Mouse (Mus musculus): ENCODE data around the gene Cdc42se1. TPM values are rescaled to one million over a fixed set of nuclear protein-coding genes. Genes with fewer than 3 reads are reported as not detected.
A peak's percentile ranks its signal among the peaks of the same experiment; 100 is the strongest.

The Cdc42se1 gene
- polyA plus RNA-seq, 1 experiment from 2014 or later: 105 TPM

DNA sequence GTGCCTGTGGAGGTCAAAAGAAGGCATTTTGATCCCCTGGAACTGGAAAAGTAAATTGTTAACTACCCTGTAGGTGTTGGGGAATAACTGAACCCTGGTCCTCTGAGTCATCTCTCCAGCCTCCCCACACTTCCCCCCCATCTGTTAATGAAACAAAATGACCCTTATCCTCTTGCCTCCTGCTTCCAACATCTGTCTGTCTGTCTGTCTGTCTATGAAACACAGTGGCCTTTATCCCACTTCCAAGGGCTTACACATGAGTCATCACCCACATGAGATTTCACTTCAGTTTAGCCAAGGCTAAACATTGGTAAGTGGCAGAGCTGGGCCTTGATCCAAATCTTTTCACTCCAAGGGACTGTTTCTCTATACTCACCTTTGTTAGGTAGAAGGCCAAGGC is 39.3 kb downstream of the Cdc42se1 start:
- Histone ChIP-seq H3K27me3 (no peaks in the 10 kb centered on the region), H3K4me3 (replicated peaks) (no peak overlapping the region), H3K9ac (no peak overlapping the region), H3K27ac (no peak overlapping the region), H3K36me3 (replicated peaks) (peaks cover 39% of the 10 kb centered on the region), H3K4me1 (no peaks in the 10 kb centered on the region), H3K9me3 (no peaks in the 10 kb centered on the region), H3K4me2 (no peak overlapping the region)
- ATAC-seq (ENCODE audit: low FRiP score): no peak

DNA sequence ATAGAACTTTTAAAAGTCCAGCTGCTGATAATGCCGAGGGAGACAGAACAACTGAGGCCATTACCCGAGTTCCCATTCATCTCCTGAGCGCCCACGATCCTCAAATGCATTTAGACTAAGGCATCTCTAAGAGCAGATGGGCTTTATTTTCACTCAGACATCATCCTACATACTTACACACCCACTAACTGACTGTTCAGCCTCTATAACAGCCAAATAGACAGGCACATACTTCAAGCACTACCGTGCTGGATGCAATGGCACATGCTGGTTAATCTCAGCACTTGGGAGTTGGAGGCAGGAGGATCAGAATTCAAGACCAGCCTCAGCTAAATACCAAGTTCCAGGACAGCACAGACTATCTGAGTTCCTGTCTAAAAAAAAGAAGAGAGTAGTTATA is 41.3 kb downstream of the Cdc42se1 start:
- Histone ChIP-seq H3K9me3 (no peaks in the 10 kb centered on the region), H3K4me3 (replicated peaks) (no peak overlapping the region), H3K9ac (no peak overlapping the region), H3K27ac (no peak overlapping the region), H3K4me1 (no peaks in the 10 kb centered on the region), H3K4me2 (no peak overlapping the region), H3K27me3 (no peaks in the 10 kb centered on the region), H3K36me3 (replicated peaks) (peaks cover 25% of the 10 kb centered on the region)
- 87% methylated on average over 5 of the region's 5 CpGs for WGBS
- ATAC-seq (ENCODE audit: low FRiP score): no peak

DNA sequence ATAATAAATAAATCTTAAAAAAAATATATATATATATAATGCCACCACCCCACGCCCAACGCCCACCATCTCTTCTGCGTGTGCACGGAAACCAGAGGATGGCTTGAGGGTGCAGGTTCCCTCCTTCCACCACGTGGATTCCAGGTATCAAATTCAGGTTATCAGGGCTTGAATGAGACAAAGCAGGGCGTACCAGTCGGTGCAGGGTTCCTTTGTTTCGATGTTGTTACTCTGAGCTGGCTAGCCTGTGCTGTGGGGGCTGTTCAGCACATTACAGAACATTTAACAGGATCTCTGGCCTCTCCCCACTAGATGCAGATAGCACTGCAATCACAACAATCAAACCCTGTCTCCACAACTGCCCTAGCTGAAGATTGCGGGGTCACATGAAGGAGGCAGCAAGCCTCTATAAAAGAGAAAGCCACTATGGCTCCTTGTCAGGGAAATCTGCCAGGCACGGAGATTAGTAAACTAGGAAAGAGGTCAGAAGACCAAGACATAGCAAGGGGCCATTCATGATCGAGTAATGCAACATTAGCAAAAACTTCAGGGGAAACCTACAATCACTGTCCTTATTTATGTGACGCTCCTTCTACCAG is 42.3 kb downstream of the Cdc42se1 start:
- 84% methylated on average over 12 of the region's 12 CpGs for WGBS
- H3K27me3 ChIP-seq: no peaks in the 10 kb centered on the region
- ATAC-seq (ENCODE audit: low FRiP score): no peak
- no peak overlapping the region for H3K4me3 ChIP-seq (replicated peaks)
- no peaks in the 10 kb centered on the region for H3K4me1 ChIP-seq
- no peak overlapping the region for H3K27ac ChIP-seq
- H3K9me3 ChIP-seq: no peaks in the 10 kb centered on the region
- H3K4me2 ChIP-seq: no peak overlapping the region
- no peak overlapping the region for H3K9ac ChIP-seq
- H3K36me3 ChIP-seq (replicated peaks): peaks cover 19% of the 10 kb centered on the region

DNA sequence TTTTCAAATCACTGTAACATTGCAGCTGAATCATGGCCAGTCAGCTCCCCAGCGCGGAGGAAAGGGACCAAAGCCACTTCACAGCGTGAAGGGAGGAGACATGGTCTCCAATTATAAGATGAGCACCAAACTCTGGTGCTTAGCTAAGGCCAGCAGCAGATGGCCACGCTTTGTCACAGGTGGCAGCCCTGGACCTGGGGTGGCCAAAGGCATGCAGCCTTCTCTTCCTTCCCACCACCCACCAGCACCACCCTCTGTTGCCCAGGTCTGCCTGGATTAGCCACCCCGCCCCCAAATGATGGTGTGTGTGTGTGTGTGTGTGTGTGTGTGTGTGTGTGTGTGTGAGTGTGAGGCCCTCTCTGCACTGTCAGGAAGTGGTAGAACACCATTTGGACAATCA is 44.9 kb downstream of the Cdc42se1 start:
- ATAC-seq (ENCODE audit: low FRiP score): no peak
- no peak overlapping the region for H3K27ac ChIP-seq

DNA sequence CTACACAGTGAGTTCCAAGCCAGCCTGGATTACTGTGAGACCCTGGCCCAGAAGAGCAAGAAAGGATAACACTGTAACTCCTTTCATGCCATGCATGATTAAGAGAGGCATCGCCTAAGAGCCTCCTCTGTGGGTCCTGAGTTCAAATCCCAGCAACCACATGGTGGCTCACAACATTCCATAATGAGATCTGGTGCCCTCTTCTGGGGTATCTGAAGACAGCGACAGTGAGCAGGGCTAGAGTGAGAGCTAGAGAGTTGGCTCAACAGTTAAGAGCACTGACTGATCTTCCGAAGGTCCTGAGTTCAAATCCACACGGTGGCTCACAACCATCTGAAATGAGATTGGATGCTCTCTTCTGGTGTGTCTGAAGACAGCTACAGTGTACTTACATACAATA is 45.9 kb downstream of the Cdc42se1 start:
- Histone ChIP-seq H3K27ac (no peak overlapping the region), H3K4me1 (no peaks in the 10 kb centered on the region), H3K9ac (no peak overlapping the region), H3K9me3 (no peaks in the 10 kb centered on the region), H3K4me3 (replicated peaks) (no peak overlapping the region), H3K4me2 (no peak overlapping the region), H3K36me3 (replicated peaks) (peaks cover 4% of the 10 kb centered on the region; the same call in 1 of the 2 replicates), H3K27me3 (no peaks in the 10 kb centered on the region)
- 91% methylated on average over 4 of the region's 4 CpGs for WGBS
- no peak for ATAC-seq (ENCODE audit: low FRiP score)

More for the DNA sequence above, 44.9 kb downstream of the Cdc42se1 start:
- no peak overlapping the region for H3K9ac ChIP-seq
- H3K4me1 ChIP-seq: no peaks in the 10 kb centered on the region
- H3K4me2 ChIP-seq: no peak overlapping the region
- no peaks in the 10 kb centered on the region for H3K27me3 ChIP-seq
- peaks cover 4% of the 10 kb centered on the region; the same call in 1 of the 2 replicates for H3K36me3 ChIP-seq (replicated peaks)
- H3K9me3 ChIP-seq: no peaks in the 10 kb centered on the region
- H3K4me3 ChIP-seq (replicated peaks): no peak overlapping the region
- 96% methylated on average over 5 of the region's 5 CpGs for WGBS

DNA sequence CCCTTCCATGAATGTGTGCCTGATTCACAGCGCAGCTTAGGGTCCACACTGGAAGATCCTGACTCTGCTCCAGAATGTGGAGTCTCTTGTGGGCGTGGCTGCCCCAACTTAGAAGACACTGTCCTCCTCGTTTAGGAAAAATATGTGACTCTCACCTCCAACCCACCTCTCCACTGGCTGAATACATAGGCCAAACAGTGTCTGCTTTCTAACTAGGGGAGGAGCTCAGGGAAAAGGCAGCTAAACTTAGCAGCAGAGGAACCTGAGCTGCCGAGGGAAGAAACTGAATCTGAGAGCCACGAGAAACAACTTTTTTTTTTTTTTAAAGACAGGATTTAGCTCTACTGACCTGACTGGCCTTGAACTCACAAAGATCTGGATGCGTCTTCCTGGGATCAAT is 46.6 kb downstream of the Cdc42se1 start:
- 82% methylated on average over 6 of the region's 6 CpGs for WGBS
- Histone ChIP-seq H3K36me3 (replicated peaks) (peaks cover 4% of the 10 kb centered on the region; the same call in 1 of the 2 replicates), H3K4me3 (replicated peaks) (no peak overlapping the region), H3K9ac (no peak overlapping the region), H3K4me2 (no peak overlapping the region), H3K4me1 (no peaks in the 10 kb centered on the region), H3K27ac (no peak overlapping the region), H3K9me3 (no peaks in the 10 kb centered on the region), H3K27me3 (no peaks in the 10 kb centered on the region)
- no peak for ATAC-seq (ENCODE audit: low FRiP score)

DNA sequence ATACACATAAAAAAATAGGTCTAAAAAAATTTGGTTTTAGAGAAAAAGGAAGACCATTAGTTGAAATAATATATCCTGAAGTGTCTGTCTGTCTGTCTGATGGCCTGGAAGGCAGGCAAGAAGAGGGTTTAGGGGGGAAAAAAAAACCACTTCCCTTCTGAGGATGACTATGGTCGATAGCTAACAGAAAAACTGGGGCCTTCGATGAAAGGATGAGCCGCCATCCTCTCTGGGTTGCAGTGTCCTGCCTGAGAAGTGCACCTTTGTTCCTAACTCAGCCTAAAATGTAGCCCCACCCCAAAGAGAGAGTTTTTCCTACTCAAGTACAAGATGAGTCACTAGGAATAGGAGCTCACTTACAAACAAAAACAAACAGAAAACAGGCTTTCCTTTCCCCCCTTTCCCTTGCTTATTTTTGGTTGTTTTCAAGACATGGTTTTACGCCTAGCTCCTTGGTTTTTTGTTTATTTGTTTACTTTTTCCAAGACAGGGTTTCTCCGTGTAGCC is 47.9 kb downstream of the Cdc42se1 start:
- ATAC-seq (ENCODE audit: low FRiP score): no peak
- Histone ChIP-seq H3K9me3 (no peaks in the 10 kb centered on the region), H3K9ac (no peak overlapping the region), H3K4me1 (peaks cover 4% of the 10 kb centered on the region), H3K36me3 (replicated peaks) (peaks cover 4% of the 10 kb centered on the region; the same call in 1 of the 2 replicates), H3K27me3 (no peaks in the 10 kb centered on the region), H3K27ac (no peak overlapping the region), H3K4me3 (replicated peaks) (no peak overlapping the region), H3K4me2 (no peak overlapping the region)
- 80% methylated on average over 5 of the region's 5 CpGs for WGBS

DNA sequence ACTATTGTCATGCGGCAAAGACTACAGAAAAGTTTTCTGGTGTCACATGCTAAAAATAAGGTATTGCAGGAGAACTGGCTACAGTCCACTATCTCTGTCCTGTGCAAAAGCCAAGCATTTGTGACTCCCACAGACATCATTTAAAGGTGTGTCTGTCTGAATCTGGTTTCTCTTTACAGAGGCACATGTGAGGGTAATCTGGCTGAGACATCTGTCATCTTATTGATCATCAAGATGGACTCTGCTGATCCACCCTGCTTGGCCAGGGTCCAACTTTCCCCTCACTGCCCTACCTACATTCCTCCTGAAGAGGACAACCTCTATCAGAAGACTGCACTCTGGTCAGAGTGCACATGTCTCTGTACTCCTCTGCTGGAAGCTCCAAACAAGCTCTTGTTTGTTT is 48.6 kb downstream of the Cdc42se1 start:
- WGBS: 93% methylated on average over 1 of the region's 1 CpGs
- H3K36me3 ChIP-seq (replicated peaks): peaks cover 4% of the 10 kb centered on the region; the same call in 1 of the 2 replicates
- ATAC-seq (ENCODE audit: low FRiP score): no peak

DNA sequence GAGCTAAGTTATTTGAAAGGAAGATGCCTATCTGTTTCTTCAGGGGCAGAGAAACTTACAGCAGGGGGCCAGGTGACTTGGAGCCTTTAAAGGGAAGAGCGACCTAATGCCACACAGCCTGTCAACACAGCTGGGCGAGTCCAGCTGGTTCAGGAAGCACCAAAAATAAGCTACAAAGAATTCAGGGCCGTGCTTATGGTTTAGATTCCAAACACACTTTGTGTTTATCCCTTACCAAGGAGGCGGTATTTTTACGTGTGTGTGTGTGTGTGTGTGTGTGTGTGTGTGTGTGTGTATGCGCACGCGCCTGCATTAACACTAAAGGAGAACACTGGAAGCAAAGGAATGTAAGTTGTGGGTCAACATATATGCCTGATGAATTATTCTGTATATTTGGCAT is 52.2 kb downstream of the Cdc42se1 start:
- H3K27me3 ChIP-seq: no peaks in the 10 kb centered on the region
- H3K4me1 ChIP-seq: peaks cover 19% of the 10 kb centered on the region
- peak overlapping the region; percentile 4 for H3K27ac ChIP-seq

More for the DNA sequence above, 48.6 kb downstream of the Cdc42se1 start:
- Histone ChIP-seq H3K4me1 (peaks cover 5% of the 10 kb centered on the region), H3K4me3 (replicated peaks) (no peak overlapping the region), H3K4me2 (no peak overlapping the region), H3K9me3 (no peaks in the 10 kb centered on the region), H3K27me3 (no peaks in the 10 kb centered on the region), H3K27ac (no peak overlapping the region), H3K9ac (no peak overlapping the region)

DNA sequence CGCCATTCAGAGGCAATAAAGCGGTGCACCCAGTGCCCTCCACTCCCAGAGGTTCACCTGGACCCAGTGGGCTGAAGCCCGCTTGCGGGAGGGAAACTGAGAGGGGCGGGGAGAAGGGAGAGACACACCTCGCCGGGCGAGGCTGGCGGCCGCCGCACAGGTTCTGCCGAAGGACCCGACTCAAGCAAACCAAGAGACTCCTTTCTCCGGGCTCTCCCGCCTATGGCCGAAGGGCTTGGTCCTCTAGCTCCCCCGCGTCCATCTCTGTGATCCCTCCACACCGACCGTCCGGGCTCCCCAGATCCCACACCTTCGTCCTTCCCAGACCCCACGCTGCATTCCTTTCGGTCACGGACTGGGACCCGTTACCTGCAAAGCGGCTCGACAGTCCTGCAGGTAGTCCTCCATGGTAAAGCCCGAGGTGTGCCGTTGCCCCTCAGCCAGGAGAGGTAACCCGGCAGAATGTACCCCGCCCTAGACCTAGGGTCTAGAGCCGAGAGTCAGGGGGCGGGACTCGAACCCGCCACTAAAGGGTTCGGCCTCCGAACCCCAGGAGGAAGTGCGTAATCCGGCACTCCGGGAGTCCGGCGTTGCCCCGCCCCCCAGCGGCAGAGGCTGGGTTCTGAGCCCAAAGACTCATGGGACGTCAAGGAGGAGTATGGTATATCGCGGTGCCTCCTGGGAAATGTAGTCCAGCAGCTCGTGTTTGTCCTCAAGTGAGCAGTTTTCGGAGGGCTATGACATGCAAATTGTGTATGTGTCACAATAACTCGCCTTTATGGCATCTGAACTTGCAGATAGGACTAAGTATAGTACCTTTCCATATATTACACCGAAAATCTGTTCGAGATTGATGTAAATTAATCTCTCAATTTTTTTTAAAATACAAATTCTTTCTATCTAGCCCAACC is 52.9 kb downstream of the Cdc42se1 start, which contains the start of the genes Mindy1 and Prune1:
Mindy1 (plus strand) TSS at position 130 of the 911 bp plus-strand sequence.
Prune1 (minus strand) TSS at position 861 of the 911 bp plus-strand sequence.
- ATAC-seq (ENCODE audit: low FRiP score): peak; percentile 94
- peak within 1 kb of the TSS; percentile 76 for H3K9ac ChIP-seq

More for the DNA sequence above, 52.2 kb downstream of the Cdc42se1 start:
- ATAC-seq (ENCODE audit: low FRiP score): no peak
- WGBS: 35% methylated on average over 8 of the region's 8 CpGs
- H3K4me3 ChIP-seq (replicated peaks): peak overlapping the region; percentile 70
- peak overlapping the region; percentile 74 for H3K4me2 ChIP-seq
- peak overlapping the region; percentile 75; the same call in 1 of the 2 replicates for H3K9ac ChIP-seq
- H3K9me3 ChIP-seq: no peaks in the 10 kb centered on the region
- no peaks in the 10 kb centered on the region; the same call in 1 of the 2 replicates for H3K36me3 ChIP-seq (replicated peaks)

DNA sequence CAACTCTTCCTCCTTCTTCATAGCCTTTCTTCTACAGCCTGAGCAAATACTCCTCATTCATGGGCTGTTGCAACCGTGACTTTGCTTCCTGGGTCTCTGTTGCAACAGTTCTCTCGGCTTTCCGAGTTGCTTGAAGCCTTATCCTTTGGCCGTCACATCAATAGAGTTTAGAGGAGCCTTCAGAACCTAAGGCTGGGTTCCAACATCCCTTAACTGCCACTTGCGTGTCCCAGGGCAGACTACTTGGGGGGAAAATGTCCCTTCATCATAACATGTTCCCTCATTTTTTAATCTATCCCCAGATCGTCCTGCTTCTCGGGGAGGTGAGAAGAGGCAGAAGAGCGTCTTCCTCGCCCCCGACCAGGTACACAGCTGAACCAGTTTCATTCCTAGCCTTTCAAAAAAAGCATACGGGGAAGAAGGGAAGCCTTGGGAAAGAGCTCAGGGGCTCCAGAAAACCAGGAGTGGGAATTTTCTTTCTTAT is 53.9 kb downstream of the Cdc42se1 start:
- no peaks in the 10 kb centered on the region for H3K27me3 ChIP-seq
- H3K36me3 ChIP-seq (replicated peaks): peaks cover 2% of the 10 kb centered on the region
- H3K4me1 ChIP-seq: peaks cover 19% of the 10 kb centered on the region
- peak overlapping the region; percentile 95 for H3K27ac ChIP-seq
- 1% methylated on average over 11 of the region's 11 CpGs for WGBS
- peak overlapping the region; percentile 70 for H3K4me3 ChIP-seq (replicated peaks)
- peak overlapping the region; percentile 76 for H3K9ac ChIP-seq
- ATAC-seq (ENCODE audit: low FRiP score): no peak
- H3K9me3 ChIP-seq: no peaks in the 10 kb centered on the region
- peak overlapping the region; percentile 74 for H3K4me2 ChIP-seq

More for the DNA sequence above, 52.9 kb downstream of the Cdc42se1 start, which contains the start of the genes Mindy1 and Prune1:
- under 1% methylated on average over 53 of the region's 53 CpGs for WGBS
- peak within 1 kb of the TSS; percentile 95 for H3K27ac ChIP-seq
- H3K4me2 ChIP-seq: peak within 1 kb of the TSS; percentile 74
- peaks cover 19% of the 10 kb centered on the region for H3K4me1 ChIP-seq
- H3K36me3 ChIP-seq (replicated peaks): no peaks in the 10 kb centered on the region; the same call in 1 of the 2 replicates
- no peaks in the 10 kb centered on the region for H3K27me3 ChIP-seq
- peak within 1 kb of the TSS; percentile 70 for H3K4me3 ChIP-seq (replicated peaks)
- H3K9me3 ChIP-seq: no peaks in the 10 kb centered on the region
